In genomic region chr2:22928259-22928658, GRCm38 (mm10) we compare ENCODE assay signal across 29 mouse cellular contexts. TPM values are rescaled to one million over a fixed set of nuclear protein-coding genes. Genes with fewer than 3 reads are reported as not detected.
A peak's percentile ranks its signal among the peaks of the same experiment; 100 is the strongest.
DNase-seq lines count a peak whose midpoint lies in the region; ATAC-seq and TF ChIP-seq lines count a peak whose summit lies in the region.
"Had no signal": no experiment of that assay in that cellular context is flagged by ENCODE, and none has a peak within 500 bp of the region (broad histone marks: within the 10 kb centered on the region; RNA-seq: fewer than 3 reads in every experiment).

No protein-coding gene starts in this region.

- no peaks in the 10 kb centered on the region for H3K36me3 ChIP-seq in stomach, postnatal 0 days (ENCODE audit: control insufficient read depth, insufficient read depth, low read length)
- H3K36me3 ChIP-seq: stomach, embryonic 15.5 days had no signal

- no peak for TF ChIP-seq POLR2A in brain, embryonic 14.5 days (IDR thresholded peaks at IDR 0.05; ENCODE audit: borderline replicate concordance, extremely low read depth, insufficient read depth, insufficient read length, poor library complexity, severe bottlenecking)

- no peak overlapping the region for H3K4me3 ChIP-seq in layer of hippocampus, adult 2 months
- H3K4me3 ChIP-seq in stomach, postnatal 0 days (ENCODE audit: low read depth, low read length): no peak overlapping the region
- H3K4me3 ChIP-seq: forebrain, embryonic 15.5 days; heart, embryonic 10.5 days; heart, embryonic 15.5 days; hindbrain, embryonic 13.5 days; limb, embryonic 15.5 days; liver, embryonic 13.5 days; megakaryocyte, embryonic 14.5 days; midbrain, embryonic 13.5 days; stomach, embryonic 15.5 days had no signal

- no peak for TF ChIP-seq EP300 in stomach, postnatal 0 days (optimal IDR thresholded peaks at IDR 0.05)

- H3K27ac ChIP-seq in layer of hippocampus, adult 2 months: peak overlapping the region; percentile 80
- peak overlapping the region; percentile 41; the same call in 1 of the 2 replicates for H3K27ac ChIP-seq in stomach, postnatal 0 days (replicated peaks)
- H3K27ac ChIP-seq: forebrain, embryonic 15.5 days; heart, embryonic 10.5 days; heart, embryonic 15.5 days; hindbrain, embryonic 13.5 days; limb, embryonic 15.5 days; liver, embryonic 13.5 days; midbrain, embryonic 13.5 days; stomach, embryonic 15.5 days had no signal

- H3K9ac ChIP-seq in stomach, postnatal 0 days (ENCODE audit: low read length): no peak overlapping the region
- H3K9ac ChIP-seq: forebrain, embryonic 15.5 days; heart, embryonic 15.5 days; hindbrain, embryonic 13.5 days; limb, embryonic 15.5 days; liver, embryonic 13.5 days; midbrain, embryonic 13.5 days; stomach, embryonic 15.5 days had no signal

- H3K27me3 ChIP-seq in stomach, postnatal 0 days (ENCODE audit: control insufficient read depth, insufficient read depth, low read length): no peaks in the 10 kb centered on the region
- H3K27me3 ChIP-seq: forebrain, embryonic 15.5 days; heart, embryonic 15.5 days; hindbrain, embryonic 13.5 days; limb, embryonic 15.5 days; liver, embryonic 13.5 days; megakaryocyte, embryonic 14.5 days; midbrain, embryonic 13.5 days; stomach, embryonic 15.5 days had no signal

- no peaks in the 10 kb centered on the region for H3K9me3 ChIP-seq in stomach, postnatal 0 days (ENCODE audit: control insufficient read depth, low read length)
- H3K9me3 ChIP-seq: forebrain, embryonic 15.5 days; G1E; heart, embryonic 10.5 days; heart, embryonic 15.5 days; hindbrain, embryonic 13.5 days; limb, embryonic 15.5 days; liver, embryonic 13.5 days; megakaryocyte, embryonic 14.5 days; midbrain, embryonic 13.5 days; stomach, embryonic 15.5 days had no signal

- no peaks in the 10 kb centered on the region for H3K4me1 ChIP-seq in stomach, postnatal 0 days (replicated peaks; ENCODE audit: control insufficient read depth, insufficient read depth)
- H3K4me1 ChIP-seq: forebrain, embryonic 15.5 days; heart, embryonic 10.5 days; heart, embryonic 15.5 days; hindbrain, embryonic 13.5 days; limb, embryonic 15.5 days; liver, embryonic 13.5 days; megakaryocyte, embryonic 14.5 days; midbrain, embryonic 13.5 days; stomach, embryonic 15.5 days had no signal

- no peak for ATAC-seq in stomach, postnatal 0 days (ENCODE audit: low FRiP score, low TSS enrichment)
- ATAC-seq: forebrain, embryonic 15.5 days; lung, postnatal 0 days; midbrain, embryonic 13.5 days had no signal

- no peak overlapping the region for H3K4me2 ChIP-seq in stomach, postnatal 0 days (replicated peaks; ENCODE audit: low read depth)
- H3K4me2 ChIP-seq: forebrain, embryonic 15.5 days; heart, embryonic 15.5 days; hindbrain, embryonic 13.5 days; limb, embryonic 15.5 days; liver, embryonic 13.5 days; midbrain, embryonic 13.5 days; stomach, embryonic 15.5 days had no signal

- 65% methylated on average over 2 of the region's 2 CpGs for WGBS in stomach, postnatal 0 days

- no peak for TF ChIP-seq CTCF in layer of hippocampus, adult 2 months (conservative IDR thresholded peaks at IDR 0.05)
- TF ChIP-seq CTCF in brain, embryonic 14.5 days (IDR thresholded peaks at IDR 0.05; ENCODE audit: borderline replicate concordance, extremely low read depth, insufficient read depth, insufficient read length): no peak
- no peak for TF ChIP-seq CTCF in stomach, postnatal 0 days (IDR thresholded peaks at IDR 0.05; ENCODE audit: low read depth)

- DNase-seq in cerebellum, adult 9-11 months: peak; percentile 7
- no peak for DNase-seq in cerebellum, postnatal 10 days
- peak in 1 of 2 experiments; percentile 39 for DNase-seq in layer of hippocampus, adult 2 months (ENCODE audit: low spot score in 2 of 2)
- DNase-seq in layer of hippocampus, postnatal 36 days: no peak
- peak; percentile 10 for DNase-seq in brain, embryonic 14.5 days (ENCODE audit: low read depth)
- DNase-seq in stomach, postnatal 0 days (ENCODE audit: low spot score): no peak
- DNase-seq in heart, adult 18-20 months: no peak
- DNase-seq: adrenal gland, adult 8-10 months; cerebellum, adult 18-20 months; gastrocnemius, postnatal 14 days; kidney, adult 11 months; kidney, postnatal 14 days; left cerebral cortex, postnatal 4 days; liver, embryonic 13.5 days; lung, adult 18-20 months; lung, postnatal 4 days; right cerebral cortex, postnatal 25 days; thymus, adult 18-20 months; thymus, postnatal 25 days had no signal

RNA-seq across cellular contexts. Expression of gene Pdss1, which starts 32.9 kb away (rescaled TPM):
- 10 to 100 TPM; 16.2 to 19.9 TPM for total RNA-seq in layer of hippocampus, adult 2 months (2021)
- 10 to 100 TPM; 16.5 to 16.9 TPM for total RNA-seq in layer of hippocampus, postnatal 36 days (2021)
- 27.7 and 28.7 TPM in 2 replicates for polyA plus RNA-seq in brain, embryonic 14.5 days (2012; rRNA removed)
- polyA plus RNA-seq in stomach, postnatal 0 days (2015; fragmentation: Nextera tagmentation; extraction: Ambion mirVana): 12.3 and 13.1 TPM in 2 replicates
- total RNA-seq in heart, adult 18-20 months (2021): 10 to 100 TPM; 20.4 to 23.9 TPM

Comparison
In these comparisons a context has a peak if more than half of its experiments do, and no peak if none do; other contexts are left out.
1. DNase-seq: peak in cerebellum, adult 9-11 months (single experiment) and brain, embryonic 14.5 days (single experiment); none in cerebellum, postnatal 10 days (0 of 2), layer of hippocampus, postnatal 36 days (0 of 2), stomach, postnatal 0 days (single experiment) and heart, adult 18-20 months (0 of 2).